Mouse (Mus musculus): ENCODE measurements around the gene Dnajc15. TPM values are rescaled to one million over a fixed set of nuclear protein-coding genes. Genes with fewer than 3 reads are reported as not detected.

Dnajc15 gene
- polyA plus RNA-seq, 1 experiment from 2014 or later, result 82.9 TPM

GRCm38 (mm10) chr14:77849852-77850251 is 25.1 kb downstream of the Dnajc15 start:
- Histone ChIP-seq H3K9ac (no peak overlapping the region), H3K27ac (replicated peaks) (no peak overlapping the region), H3K4me1 (replicated peaks) (no peaks in the 10 kb centered on the region), H3K36me3 (peaks cover 4% of the 10 kb centered on the region; the same call in 1 of the 2 replicates), H3K27me3 (no peaks in the 10 kb centered on the region), H3K9me3 (no peaks in the 10 kb centered on the region), H3K4me2 (no peak overlapping the region), H3K4me3 (no peak overlapping the region)
- 93% methylated on average over 7 of the region's 7 CpGs for WGBS
- no peak for ATAC-seq (ENCODE audit: low read depth)

- no peak for ATAC-seq (ENCODE audit: low read depth)
- no peaks in the 10 kb centered on the region for H3K27me3 ChIP-seq
- 88% methylated on average over 1 of the region's 1 CpGs for WGBS
Measured at GRCm38 (mm10) chr14:77848349-77848748, 26.6 kb downstream of the Dnajc15 start.

GRCm38 (mm10) chr14:77846206-77846605 is 28.7 kb downstream of the Dnajc15 start:
- Histone ChIP-seq H3K27ac (replicated peaks) (no peak overlapping the region), H3K9ac (no peak overlapping the region), H3K9me3 (no peaks in the 10 kb centered on the region), H3K4me3 (no peak overlapping the region), H3K4me1 (replicated peaks) (no peaks in the 10 kb centered on the region), H3K36me3 (no peaks in the 10 kb centered on the region), H3K4me2 (no peak overlapping the region), H3K27me3 (no peaks in the 10 kb centered on the region)
- WGBS, result 75% methylated on average over 4 of the region's 4 CpGs
- ATAC-seq (ENCODE audit: low read depth), result no peak

More at GRCm38 (mm10) chr14:77848349-77848748, 26.6 kb downstream of the Dnajc15 start:
- no peak overlapping the region for H3K4me3 ChIP-seq
- H3K4me2 ChIP-seq, result no peak overlapping the region
- H3K4me1 ChIP-seq (replicated peaks), result no peaks in the 10 kb centered on the region
- H3K9me3 ChIP-seq, result no peaks in the 10 kb centered on the region
- no peak overlapping the region for H3K27ac ChIP-seq (replicated peaks)
- peaks cover 4% of the 10 kb centered on the region; the same call in 1 of the 2 replicates for H3K36me3 ChIP-seq
- H3K9ac ChIP-seq, result no peak overlapping the region

- H3K4me1 ChIP-seq (replicated peaks), result no peaks in the 10 kb centered on the region
- no peak overlapping the region for H3K27ac ChIP-seq (replicated peaks)
- no peaks in the 10 kb centered on the region for H3K36me3 ChIP-seq
- no peaks in the 10 kb centered on the region for H3K9me3 ChIP-seq
- 91% methylated on average over 1 of the region's 1 CpGs for WGBS
- no peak for ATAC-seq (ENCODE audit: low read depth)
- no peak overlapping the region for H3K4me2 ChIP-seq
- H3K9ac ChIP-seq, result no peak overlapping the region
- H3K4me3 ChIP-seq, result no peak overlapping the region
- no peaks in the 10 kb centered on the region for H3K27me3 ChIP-seq
Measured at GRCm38 (mm10) chr14:77845479-77845878, 29.4 kb downstream of the Dnajc15 start.

- ATAC-seq (ENCODE audit: low read depth), result no peak
- no peaks in the 10 kb centered on the region for H3K9me3 ChIP-seq
- H3K9ac ChIP-seq, result no peak overlapping the region
- no peaks in the 10 kb centered on the region for H3K27me3 ChIP-seq
- no peak overlapping the region for H3K4me3 ChIP-seq
- WGBS, result 76% methylated on average over 6 of the region's 6 CpGs
- H3K36me3 ChIP-seq, result no peaks in the 10 kb centered on the region
- H3K27ac ChIP-seq (replicated peaks), result no peak overlapping the region
- H3K4me1 ChIP-seq (replicated peaks), result no peaks in the 10 kb centered on the region; the same call in 1 of the 2 replicates
- H3K4me2 ChIP-seq, result no peak overlapping the region
Measured at GRCm38 (mm10) chr14:77840574-77840973, 34.4 kb downstream of the Dnajc15 start.

- no peak overlapping the region for H3K9ac ChIP-seq
- H3K4me3 ChIP-seq, result no peak overlapping the region
- WGBS, result 70% methylated on average over 2 of the region's 2 CpGs
- H3K9me3 ChIP-seq, result no peaks in the 10 kb centered on the region
- H3K4me2 ChIP-seq, result no peak overlapping the region
- no peaks in the 10 kb centered on the region; the same call in 1 of the 2 replicates for H3K4me1 ChIP-seq (replicated peaks)
- ATAC-seq (ENCODE audit: low read depth), result no peak; the same call in 1 of the 2 replicates
- no peaks in the 10 kb centered on the region for H3K27me3 ChIP-seq
- no peaks in the 10 kb centered on the region for H3K36me3 ChIP-seq
- H3K27ac ChIP-seq (replicated peaks), result no peak overlapping the region
Measured at GRCm38 (mm10) chr14:77840078-77840477, 34.8 kb downstream of the Dnajc15 start.

- H3K9ac ChIP-seq, result no peak overlapping the region
- ATAC-seq (ENCODE audit: low read depth), result no peak
- H3K36me3 ChIP-seq, result no peaks in the 10 kb centered on the region
- no peaks in the 10 kb centered on the region; the same call in 1 of the 2 replicates for H3K4me1 ChIP-seq (replicated peaks)
- 90% methylated on average over 2 of the region's 2 CpGs for WGBS
- H3K27ac ChIP-seq (replicated peaks), result no peak overlapping the region
- H3K4me2 ChIP-seq, result no peak overlapping the region
- no peak overlapping the region for H3K4me3 ChIP-seq
- no peaks in the 10 kb centered on the region for H3K9me3 ChIP-seq
- H3K27me3 ChIP-seq, result no peaks in the 10 kb centered on the region
Measured at GRCm38 (mm10) chr14:77836794-77837193, 38.1 kb downstream of the Dnajc15 start.

GRCm38 (mm10) chr14:77832359-77832758 is 42.6 kb downstream of the Dnajc15 start:
- Histone ChIP-seq H3K36me3 (no peaks in the 10 kb centered on the region), H3K4me1 (replicated peaks) (no peaks in the 10 kb centered on the region), H3K4me3 (no peak overlapping the region), H3K27ac (replicated peaks) (no peak overlapping the region), H3K9ac (no peak overlapping the region), H3K27me3 (no peaks in the 10 kb centered on the region), H3K9me3 (no peaks in the 10 kb centered on the region), H3K4me2 (no peak overlapping the region)
- no peak for ATAC-seq (ENCODE audit: low read depth)

GRCm38 (mm10) chr14:77831936-77832335 is 43.0 kb downstream of the Dnajc15 start:
- no peak overlapping the region for H3K4me2 ChIP-seq
- no peak overlapping the region for H3K9ac ChIP-seq
- ATAC-seq (ENCODE audit: low read depth), result no peak
- no peaks in the 10 kb centered on the region for H3K27me3 ChIP-seq
- H3K9me3 ChIP-seq, result no peaks in the 10 kb centered on the region
- no peaks in the 10 kb centered on the region for H3K36me3 ChIP-seq
- H3K4me1 ChIP-seq (replicated peaks), result no peaks in the 10 kb centered on the region
- 94% methylated on average over 4 of the region's 4 CpGs for WGBS
- H3K4me3 ChIP-seq, result no peak overlapping the region
- H3K27ac ChIP-seq (replicated peaks), result no peak overlapping the region

GRCm38 (mm10) chr14:77829673-77830072 is 45.3 kb downstream of the Dnajc15 start:
- no peaks in the 10 kb centered on the region for H3K27me3 ChIP-seq
- H3K27ac ChIP-seq (replicated peaks), result no peak overlapping the region
- no peak overlapping the region for H3K4me2 ChIP-seq
- H3K4me3 ChIP-seq, result no peak overlapping the region
- no peaks in the 10 kb centered on the region for H3K9me3 ChIP-seq
- 91% methylated on average over 4 of the region's 4 CpGs for WGBS
- H3K4me1 ChIP-seq (replicated peaks), result no peaks in the 10 kb centered on the region
- H3K9ac ChIP-seq, result no peak overlapping the region
- no peak for ATAC-seq (ENCODE audit: low read depth)
- no peaks in the 10 kb centered on the region for H3K36me3 ChIP-seq

GRCm38 (mm10) chr14:77825891-77826290 is 49.0 kb downstream of the Dnajc15 start:
- Histone ChIP-seq H3K36me3 (peaks cover 7% of the 10 kb centered on the region; the same call in 1 of the 2 replicates), H3K9ac (no peak overlapping the region), H3K27ac (replicated peaks) (no peak overlapping the region), H3K4me2 (no peak overlapping the region), H3K9me3 (no peaks in the 10 kb centered on the region), H3K4me3 (no peak overlapping the region), H3K4me1 (replicated peaks) (no peaks in the 10 kb centered on the region), H3K27me3 (no peaks in the 10 kb centered on the region)
- no peak for ATAC-seq (ENCODE audit: low read depth)
- WGBS, result 75% methylated on average over 3 of the region's 3 CpGs

- H3K9me3 ChIP-seq, result no peaks in the 10 kb centered on the region
- H3K9ac ChIP-seq, result no peak overlapping the region
- no peaks in the 10 kb centered on the region for H3K27me3 ChIP-seq
- no peak overlapping the region for H3K4me3 ChIP-seq
- no peak for ATAC-seq (ENCODE audit: low read depth)
- no peak overlapping the region for H3K4me2 ChIP-seq
- WGBS, result 94% methylated on average over 6 of the region's 6 CpGs
- H3K36me3 ChIP-seq, result peaks cover 7% of the 10 kb centered on the region; the same call in 1 of the 2 replicates
- no peaks in the 10 kb centered on the region for H3K4me1 ChIP-seq (replicated peaks)
- no peak overlapping the region for H3K27ac ChIP-seq (replicated peaks)
Measured at GRCm38 (mm10) chr14:77825121-77825520, 49.8 kb downstream of the Dnajc15 start.

GRCm38 (mm10) chr14:77819841-77820240 is 55.1 kb downstream of the Dnajc15 start:
- 89% methylated on average over 3 of the region's 3 CpGs for WGBS
- Histone ChIP-seq H3K27me3 (no peaks in the 10 kb centered on the region), H3K9me3 (no peaks in the 10 kb centered on the region), H3K4me2 (no peak overlapping the region), H3K27ac (replicated peaks) (no peak overlapping the region), H3K4me1 (replicated peaks) (0 out of 2 replicates have a peak, but pooled peaks cover 3% of the 10 kb centered on the region), H3K4me3 (no peak overlapping the region), H3K9ac (no peak overlapping the region), H3K36me3 (peaks cover 7% of the 10 kb centered on the region; the same call in 1 of the 2 replicates)
- ATAC-seq (ENCODE audit: low read depth), result no peak

Data from neural tube, embryonic 13.5 days (tissue).